10 mouse cellular contexts compared by ENCODE assay signal in the genomic region with DNA sequence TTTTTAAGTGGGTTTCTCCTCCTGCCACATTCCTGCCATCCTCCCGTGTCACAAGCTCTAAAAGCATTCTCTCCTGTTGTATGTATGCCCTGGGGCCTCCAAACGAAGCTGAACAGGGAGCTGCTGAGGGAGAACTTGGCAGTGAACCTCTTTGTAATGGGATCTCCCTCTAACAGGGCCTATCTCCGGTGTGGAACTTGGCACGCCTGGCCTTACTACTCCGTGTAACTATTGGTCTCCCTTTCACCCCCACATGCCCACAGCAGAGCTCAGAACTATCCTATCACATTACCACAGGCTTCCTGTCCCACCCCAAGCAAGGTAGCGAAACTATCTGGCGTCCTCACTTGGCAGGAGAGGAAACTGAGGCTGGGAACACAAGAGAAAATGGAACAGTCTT. TPM values are rescaled to one million over a fixed set of nuclear protein-coding genes. Genes with fewer than 3 reads are reported as not detected.
A peak's percentile ranks its signal among the peaks of the same experiment; 100 is the strongest.
DNase-seq lines count a peak whose midpoint lies in the region; ATAC-seq and TF ChIP-seq lines count a peak whose summit lies in the region.
"Had no signal": no experiment of that assay in that cellular context is flagged by ENCODE, and none has a peak within 500 bp of the region (broad histone marks: within the 10 kb centered on the region; RNA-seq: fewer than 3 reads in every experiment).

No protein-coding gene starts in this region.

- TF ChIP-seq CTCF in bone marrow, adult 2 months (IDR thresholded peaks at IDR 0.05; ENCODE audit: control insufficient read depth, insufficient read depth, low read length): no peak

- H3K27ac ChIP-seq in heart, embryonic 13.5 days (replicated peaks): peak overlapping the region; percentile 33; the same call in 1 of the 2 replicates
- peak overlapping the region; percentile 66 for H3K27ac ChIP-seq in bone marrow, adult 2 months (ENCODE audit: control insufficient read depth, insufficient read depth, low read depth, low read length, poor library complexity)
- peak overlapping the region; percentile 83 for H3K27ac ChIP-seq in liver, embryonic 15.5 days (replicated peaks)
- H3K27ac ChIP-seq in hindbrain, embryonic 11.5 days (ENCODE audit: low read depth, low read length): no peak overlapping the region
- H3K27ac ChIP-seq: midbrain, embryonic 13.5 days had no signal

- 0 out of 2 replicates have a peak overlapping the region, but pooled peaks have one; percentile 3 for H3K4me2 ChIP-seq in heart, embryonic 13.5 days
- peak overlapping the region; percentile 48 for H3K4me2 ChIP-seq in liver, embryonic 15.5 days
- no peak overlapping the region for H3K4me2 ChIP-seq in hindbrain, embryonic 11.5 days (replicated peaks; ENCODE audit: low read depth, low read length)
- H3K4me2 ChIP-seq: midbrain, embryonic 13.5 days had no signal

- ATAC-seq in heart, embryonic 13.5 days (ENCODE audit: extremely low read depth, insufficient number of reproducible peaks, low FRiP score, low TSS enrichment): no peak
- ATAC-seq in liver, embryonic 15.5 days (ENCODE audit: insufficient read depth): peak; percentile 85
- no peak for ATAC-seq in hindbrain, embryonic 11.5 days (ENCODE audit: low FRiP score)
- ATAC-seq: hindbrain, embryonic 16.5 days; midbrain, embryonic 13.5 days had no signal

- peaks cover 44% of the 10 kb centered on the region for H3K4me1 ChIP-seq in heart, embryonic 13.5 days
- H3K4me1 ChIP-seq in bone marrow, adult 2 months (ENCODE audit: control insufficient read depth, insufficient read depth, low read length): peaks cover 20% of the 10 kb centered on the region
- peaks cover 66% of the 10 kb centered on the region for H3K4me1 ChIP-seq in liver, embryonic 15.5 days (replicated peaks)
- H3K4me1 ChIP-seq in hindbrain, embryonic 11.5 days (replicated peaks; ENCODE audit: control insufficient read depth, insufficient read depth, low read length): no peaks in the 10 kb centered on the region
- H3K4me1 ChIP-seq: midbrain, embryonic 13.5 days had no signal

- DNase-seq in heart, adult 11 months: no peak
- peak; percentile 45 for DNase-seq in induced T-regulatory cell, adult 2 months (ENCODE audit: low read depth)
- DNase-seq in hindbrain, embryonic 11.5 days (ENCODE audit: low spot score): no peak
- no peak for DNase-seq in adrenal gland, adult (ENCODE audit: inconsistent age in 2 of 2, low spot score in 1 of 2)
- no peak for DNase-seq in left cerebral cortex, adult 8-10 months (ENCODE audit: low spot score in 2 of 2)

- no peak overlapping the region for H3K9ac ChIP-seq in heart, embryonic 13.5 days
- peak overlapping the region; percentile 33 for H3K9ac ChIP-seq in liver, embryonic 15.5 days
- no peak overlapping the region for H3K9ac ChIP-seq in hindbrain, embryonic 11.5 days (ENCODE audit: low read depth, low read length)
- H3K9ac ChIP-seq: midbrain, embryonic 13.5 days had no signal

- no peak for TF ChIP-seq POLR2A in bone marrow, adult 2 months (IDR thresholded peaks at IDR 0.05; ENCODE audit: borderline replicate concordance, control insufficient read depth, low read depth, low read length)

- H3K27me3 ChIP-seq in heart, embryonic 13.5 days (replicated peaks): no peaks in the 10 kb centered on the region
- H3K27me3 ChIP-seq in liver, embryonic 15.5 days: no peaks in the 10 kb centered on the region
- H3K27me3 ChIP-seq in hindbrain, embryonic 11.5 days (ENCODE audit: control insufficient read depth, insufficient read depth, low read length): no peaks in the 10 kb centered on the region
- H3K27me3 ChIP-seq: midbrain, embryonic 13.5 days had no signal

- no peaks in the 10 kb centered on the region for H3K9me3 ChIP-seq in heart, embryonic 13.5 days
- H3K9me3 ChIP-seq in liver, embryonic 15.5 days (replicated peaks): no peaks in the 10 kb centered on the region
- no peaks in the 10 kb centered on the region for H3K9me3 ChIP-seq in hindbrain, embryonic 11.5 days (ENCODE audit: control insufficient read depth, low read length)
- H3K9me3 ChIP-seq: midbrain, embryonic 13.5 days had no signal

- no peak overlapping the region for H3K4me3 ChIP-seq in heart, embryonic 13.5 days
- H3K4me3 ChIP-seq in bone marrow, adult 2 months (replicated peaks; ENCODE audit: control insufficient read depth, low read depth, low read length): no peak overlapping the region
- no peak overlapping the region for H3K4me3 ChIP-seq in liver, embryonic 15.5 days (replicated peaks)
- H3K4me3 ChIP-seq in hindbrain, embryonic 11.5 days (ENCODE audit: low read depth, low read length): no peak overlapping the region
- H3K4me3 ChIP-seq: midbrain, embryonic 13.5 days had no signal

- H3K36me3 ChIP-seq in heart, embryonic 13.5 days: no peaks in the 10 kb centered on the region
- H3K36me3 ChIP-seq in liver, embryonic 15.5 days (replicated peaks): no peaks in the 10 kb centered on the region
- H3K36me3 ChIP-seq in hindbrain, embryonic 11.5 days (ENCODE audit: control insufficient read depth, insufficient read depth, low read length): no peaks in the 10 kb centered on the region
- H3K36me3 ChIP-seq: midbrain, embryonic 13.5 days had no signal

- 43% methylated on average over 7 of the region's 7 CpGs for WGBS in heart, embryonic 13.5 days
- 13% methylated on average over 7 of the region's 7 CpGs for WGBS in bone marrow, adult 2 months
- 12% methylated on average over 7 of the region's 7 CpGs for WGBS in liver, embryonic 15.5 days (ENCODE audit: insufficient replicate concordance)
- 71% methylated on average over 7 of the region's 7 CpGs for WGBS in hindbrain, embryonic 11.5 days

RNA-seq across cellular contexts. Expression of a gene that starts 14.4 kb away (rescaled TPM):
- 0.84 and 1.3 TPM in 2 replicates for polyA plus RNA-seq in heart, embryonic 13.5 days (2015; fragmentation: Nextera tagmentation; extraction: Ambion mirVana)
- 16.0 and 25.1 TPM in 2 replicates for polyA plus RNA-seq in bone marrow, adult 2 months (2011; ENCODE audit: insufficient read depth, insufficient read length, low replicate concordance, missing spikeins)
- polyA plus RNA-seq in liver, embryonic 15.5 days (2015; fragmentation: Nextera tagmentation; extraction: Ambion mirVana): 2.0 and 2.7 TPM in 2 replicates
- polyA plus RNA-seq in hindbrain, embryonic 11.5 days (2014; fragmentation: Nextera tagmentation; extraction: Ambion mirVana): 2.4 and 2.9 TPM in 2 replicates
- 100 to 1,000 TPM in 1 of 4 experiments, 10 to 100 TPM in 3; 90.8 to 104 (median 95.0) TPM for total RNA-seq in left cerebral cortex, adult 8-10 months (2022)
